Mouse (Mus musculus): ENCODE data around the gene Cebpb. TPM values are rescaled to one million over a fixed set of nuclear protein-coding genes. Genes with fewer than 3 reads are reported as not detected.

The Cebpb gene
- polyA plus RNA-seq, 1 experiment: 8.7 TPM

GRCm38 (mm10) chr2:167690219-167690961 lies 1.7 kb downstream of the Cebpb start:
- H3K27ac ChIP-seq (ENCODE audit: insufficient read depth, low read length): no peak overlapping the region
- no peaks in the 10 kb centered on the region for H3K27me3 ChIP-seq (ENCODE audit: control insufficient read depth, insufficient read depth, low read length)
- WGBS: 57% methylated on average over 15 of the region's 15 CpGs

GRCm38 (mm10) chr2:167690962-167691311 lies 2.2 kb downstream of the Cebpb start:
- WGBS: 75% methylated on average over 12 of the region's 12 CpGs
- Histone ChIP-seq H3K27ac (ENCODE audit: insufficient read depth, low read length) (no peak overlapping the region), H3K4me3 (replicated peaks; ENCODE audit: insufficient read depth, low read depth, low read length) (peak overlapping the region; percentile 1), H3K27me3 (ENCODE audit: control insufficient read depth, insufficient read depth, low read length) (no peaks in the 10 kb centered on the region), H3K4me1 (ENCODE audit: control insufficient read depth, insufficient read depth, low read length) (no peaks in the 10 kb centered on the region)
- no peak for TF ChIP-seq CTCF (IDR thresholded peaks at IDR 0.05; ENCODE audit: borderline replicate concordance, insufficient read depth, low read depth, low read length)
- no peak for TF ChIP-seq POLR2A (IDR thresholded peaks at IDR 0.05; ENCODE audit: borderline replicate concordance, insufficient read depth, low read length)
- peak in 1 of 2 experiments; percentile 24 for DNase-seq

More at GRCm38 (mm10) chr2:167690219-167690961, 1.7 kb downstream of the Cebpb start:
- DNase-seq: peak in 1 of 2 experiments; percentile 23
- no peak for TF ChIP-seq CTCF (IDR thresholded peaks at IDR 0.05; ENCODE audit: borderline replicate concordance, insufficient read depth, low read depth, low read length)
- no peak for TF ChIP-seq POLR2A (IDR thresholded peaks at IDR 0.05; ENCODE audit: borderline replicate concordance, insufficient read depth, low read length)
- H3K4me1 ChIP-seq (ENCODE audit: control insufficient read depth, insufficient read depth, low read length): no peaks in the 10 kb centered on the region
- peak overlapping the region; percentile 39 for H3K4me3 ChIP-seq (replicated peaks; ENCODE audit: insufficient read depth, low read depth, low read length)

DNA sequence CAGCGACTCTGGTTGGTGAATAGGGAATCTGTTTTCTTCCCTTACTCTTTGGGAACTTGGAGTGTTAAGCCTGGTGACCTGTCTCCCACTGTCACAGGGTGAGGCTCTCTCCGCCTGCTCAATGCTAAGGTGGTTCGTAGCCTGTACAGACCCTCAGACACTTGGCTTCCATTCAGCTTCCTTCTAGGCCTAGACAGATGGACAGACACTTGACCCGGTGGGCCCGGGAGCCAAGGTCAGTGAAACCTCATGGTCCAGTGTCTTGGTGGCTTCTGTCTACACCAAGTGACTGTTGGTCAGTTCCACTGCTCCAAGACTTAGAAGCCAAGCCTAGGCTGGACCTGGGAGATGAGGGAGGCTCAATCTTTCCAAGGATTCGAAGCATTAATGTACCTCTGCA lies 2.7 kb downstream of the Cebpb start:
- Histone ChIP-seq H3K27me3 (ENCODE audit: control insufficient read depth, insufficient read depth, low read length) (no peaks in the 10 kb centered on the region), H3K4me1 (ENCODE audit: control insufficient read depth, insufficient read depth, low read length) (no peaks in the 10 kb centered on the region), H3K4me3 (replicated peaks; ENCODE audit: insufficient read depth, low read depth, low read length) (no peak overlapping the region), H3K27ac (ENCODE audit: insufficient read depth, low read length) (no peak overlapping the region)
- TF ChIP-seq CTCF (IDR thresholded peaks at IDR 0.05; ENCODE audit: borderline replicate concordance, insufficient read depth, low read depth, low read length) (no peak), POLR2A (IDR thresholded peaks at IDR 0.05; ENCODE audit: borderline replicate concordance, insufficient read depth, low read length) (no peak)
- DNase-seq: no peak
- WGBS: 83% methylated on average over 6 of the region's 6 CpGs

DNA sequence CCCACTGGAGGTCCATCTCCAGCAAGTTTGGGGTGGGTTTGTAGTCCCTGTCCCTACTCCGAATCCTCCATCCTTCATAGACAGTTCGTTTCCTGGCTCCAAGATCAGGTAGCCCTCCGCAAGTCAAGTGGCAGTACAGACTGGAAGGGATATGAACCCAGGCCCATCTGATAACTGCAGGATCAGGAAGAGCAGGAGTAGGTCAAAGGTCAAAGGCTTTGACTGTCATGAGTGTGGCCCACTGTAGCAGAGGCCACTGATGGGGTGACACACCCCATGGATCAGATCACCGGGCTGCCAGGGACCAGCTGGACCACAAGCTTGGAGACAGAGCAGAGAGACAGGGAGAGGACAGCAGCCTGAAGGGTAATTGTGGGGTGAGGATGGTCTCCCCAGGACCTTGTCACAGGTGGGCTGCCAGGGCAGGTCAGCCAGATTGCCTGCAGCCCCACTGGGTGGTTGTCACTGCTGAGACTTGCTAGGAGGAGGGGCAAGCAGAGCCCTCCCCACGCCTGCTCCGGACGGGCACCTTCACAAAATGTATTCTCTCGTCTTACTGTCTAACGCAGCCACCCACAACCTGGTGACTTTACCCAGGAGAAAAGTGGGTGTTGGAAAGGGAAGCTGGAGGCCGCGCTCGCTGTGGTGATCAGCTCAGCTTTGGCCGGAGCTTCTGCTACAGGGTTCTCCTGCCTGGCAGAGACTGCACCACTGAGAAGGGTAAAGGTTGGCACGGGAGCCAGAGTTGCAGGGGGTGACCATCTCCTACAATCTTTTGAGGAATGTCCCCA lies 3.4 kb downstream of the Cebpb start:
- TF ChIP-seq CTCF (IDR thresholded peaks at IDR 0.05; ENCODE audit: borderline replicate concordance, insufficient read depth, low read depth, low read length) (no peak), POLR2A (IDR thresholded peaks at IDR 0.05; ENCODE audit: borderline replicate concordance, insufficient read depth, low read length) (no peak)
- no peak for DNase-seq
- Histone ChIP-seq H3K27ac (ENCODE audit: insufficient read depth, low read length) (no peak overlapping the region), H3K4me1 (ENCODE audit: control insufficient read depth, insufficient read depth, low read length) (no peaks in the 10 kb centered on the region), H3K4me3 (replicated peaks; ENCODE audit: insufficient read depth, low read depth, low read length) (no peak overlapping the region), H3K27me3 (ENCODE audit: control insufficient read depth, insufficient read depth, low read length) (no peaks in the 10 kb centered on the region)
- 86% methylated on average over 14 of the region's 14 CpGs for WGBS

GRCm38 (mm10) chr2:167692831-167693230 lies 4.1 kb downstream of the Cebpb start:
- no peak for TF ChIP-seq CTCF (IDR thresholded peaks at IDR 0.05; ENCODE audit: borderline replicate concordance, insufficient read depth, low read depth, low read length)
- TF ChIP-seq POLR2A (IDR thresholded peaks at IDR 0.05; ENCODE audit: borderline replicate concordance, insufficient read depth, low read length): no peak
- H3K4me3 ChIP-seq (replicated peaks; ENCODE audit: insufficient read depth, low read depth, low read length): no peak overlapping the region

DNA sequence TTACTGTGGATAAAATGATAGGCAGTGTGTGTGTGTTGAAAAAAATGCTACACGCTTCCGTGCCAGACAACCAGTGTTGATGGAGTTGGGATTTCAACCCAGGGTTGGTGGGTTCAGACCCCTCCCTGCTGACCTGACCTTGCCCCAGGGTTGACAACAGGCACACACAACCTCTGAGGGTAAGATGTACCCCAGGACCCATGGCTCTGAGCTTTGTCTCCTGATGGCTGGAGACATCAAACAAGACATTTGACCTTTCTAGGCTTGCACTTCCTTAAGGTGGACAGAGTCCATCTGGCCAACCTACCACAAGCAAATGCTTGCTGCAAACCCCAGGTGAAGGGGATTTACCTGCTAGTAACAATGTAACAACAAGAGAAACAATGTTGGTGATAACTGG lies 4.8 kb downstream of the Cebpb start:
- no peaks in the 10 kb centered on the region for H3K4me1 ChIP-seq (ENCODE audit: control insufficient read depth, insufficient read depth, low read length)
- H3K27ac ChIP-seq (ENCODE audit: insufficient read depth, low read length): no peak overlapping the region
- no peaks in the 10 kb centered on the region for H3K27me3 ChIP-seq (ENCODE audit: control insufficient read depth, insufficient read depth, low read length)
- no peak overlapping the region for H3K4me3 ChIP-seq (replicated peaks; ENCODE audit: insufficient read depth, low read depth, low read length)
- TF ChIP-seq POLR2A (IDR thresholded peaks at IDR 0.05; ENCODE audit: borderline replicate concordance, insufficient read depth, low read length) (no peak), CTCF (IDR thresholded peaks at IDR 0.05; ENCODE audit: borderline replicate concordance, insufficient read depth, low read depth, low read length) (no peak)
- DNase-seq: no peak
- 95% methylated on average over 2 of the region's 2 CpGs for WGBS

More at GRCm38 (mm10) chr2:167692831-167693230, 4.1 kb downstream of the Cebpb start:
- WGBS: 79% methylated on average over 3 of the region's 3 CpGs
- no peaks in the 10 kb centered on the region for H3K27me3 ChIP-seq (ENCODE audit: control insufficient read depth, insufficient read depth, low read length)
- no peak for DNase-seq
- no peaks in the 10 kb centered on the region for H3K4me1 ChIP-seq (ENCODE audit: control insufficient read depth, insufficient read depth, low read length)
- no peak overlapping the region for H3K27ac ChIP-seq (ENCODE audit: insufficient read depth, low read length)

DNA sequence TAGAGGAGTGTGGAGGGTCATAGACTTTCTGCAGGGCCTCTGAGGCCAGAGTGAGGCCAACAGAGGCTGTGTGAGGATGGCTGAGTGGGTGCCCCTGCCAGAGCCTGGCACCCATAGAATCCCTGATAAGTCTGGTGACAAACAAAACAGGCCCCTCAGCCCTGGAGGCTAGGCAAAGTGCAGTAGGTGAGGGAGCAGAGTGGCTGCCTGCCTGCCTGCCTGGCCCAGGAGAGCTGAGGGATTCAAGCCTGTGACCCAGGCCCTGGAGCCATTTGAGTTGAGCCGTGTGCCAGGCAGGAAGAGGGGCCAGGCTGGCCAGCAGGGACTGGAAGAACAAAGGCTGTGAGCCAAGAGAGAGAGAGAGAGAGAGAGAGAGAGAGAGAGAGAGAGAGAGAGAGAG lies 5.5 kb downstream of the Cebpb start:
- no peak overlapping the region for H3K27ac ChIP-seq (ENCODE audit: insufficient read depth, low read length)
- no peak for DNase-seq
- WGBS: 27% methylated on average over 1 of the region's 1 CpGs
- H3K4me3 ChIP-seq (replicated peaks; ENCODE audit: insufficient read depth, low read depth, low read length): no peak overlapping the region
- TF ChIP-seq CTCF (IDR thresholded peaks at IDR 0.05; ENCODE audit: borderline replicate concordance, insufficient read depth, low read depth, low read length): no peak
- H3K4me1 ChIP-seq (ENCODE audit: control insufficient read depth, insufficient read depth, low read length): no peaks in the 10 kb centered on the region
- H3K27me3 ChIP-seq (ENCODE audit: control insufficient read depth, insufficient read depth, low read length): no peaks in the 10 kb centered on the region

- no peaks in the 10 kb centered on the region for H3K4me1 ChIP-seq (ENCODE audit: control insufficient read depth, insufficient read depth, low read length)
- no peak for TF ChIP-seq POLR2A (IDR thresholded peaks at IDR 0.05; ENCODE audit: borderline replicate concordance, insufficient read depth, low read length)
- no peak for TF ChIP-seq CTCF (IDR thresholded peaks at IDR 0.05; ENCODE audit: borderline replicate concordance, insufficient read depth, low read depth, low read length)
- H3K27me3 ChIP-seq (ENCODE audit: control insufficient read depth, insufficient read depth, low read length): no peaks in the 10 kb centered on the region
- no peak overlapping the region for H3K4me3 ChIP-seq (replicated peaks; ENCODE audit: insufficient read depth, low read depth, low read length)
- 99% methylated on average over 7 of the region's 7 CpGs for WGBS
- DNase-seq: no peak
- no peak overlapping the region for H3K27ac ChIP-seq (ENCODE audit: insufficient read depth, low read length)
Observed at GRCm38 (mm10) chr2:167694963-167695362, 6.2 kb downstream of the Cebpb start.
